16 mouse cellular contexts compared by ENCODE assay signal in the genomic region with DNA sequence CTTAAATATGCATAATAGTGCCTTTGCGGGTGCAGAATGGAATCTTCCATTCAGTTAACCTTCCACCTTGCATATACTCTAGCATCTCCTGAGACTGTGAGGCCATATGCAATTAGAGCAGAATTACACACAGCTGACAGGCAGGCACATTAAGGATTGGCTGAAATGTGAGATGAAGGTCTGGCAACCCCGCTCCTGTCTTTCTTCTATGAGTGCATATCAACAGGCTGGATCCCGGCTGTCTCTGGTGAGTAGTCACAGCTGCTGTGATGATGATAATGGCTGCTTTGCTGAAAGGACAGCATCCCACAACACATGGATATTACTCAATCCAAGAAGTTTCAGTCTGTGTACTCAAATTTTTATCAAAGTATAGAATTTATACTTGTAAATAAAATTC.
"Had no signal": no experiment of that assay in that cellular context is flagged by ENCODE, and none has a peak within 500 bp of the region (broad histone marks: within the 10 kb centered on the region; RNA-seq: fewer than 3 reads in every experiment).

No protein-coding gene starts in this region.

- H3K27me3 ChIP-seq: intestine, embryonic 15.5 days; liver, embryonic 15.5 days; megakaryocyte, embryonic 14.5 days; midbrain, embryonic 12.5 days; neural tube, embryonic 13.5 days had no signal

- DNase-seq: kidney, adult 18-20 months; right cerebral cortex, adult 18-20 months; right cerebral cortex, postnatal 25 days; thymus, adult 2 months; thymus, postnatal 25 days had no signal

- H3K27ac ChIP-seq: intestine, embryonic 15.5 days; left cerebral cortex, adult 2 months; limb, embryonic 10.5 days; liver, embryonic 15.5 days; macrophage; midbrain, embryonic 12.5 days; neural tube, embryonic 13.5 days had no signal

- H3K4me2 ChIP-seq: intestine, embryonic 15.5 days; liver, embryonic 11.5 days; liver, embryonic 15.5 days; midbrain, embryonic 12.5 days; neural tube, embryonic 13.5 days had no signal

- H3K4me3 ChIP-seq: intestine, embryonic 15.5 days; left cerebral cortex, adult 2 months; limb, embryonic 10.5 days; liver, embryonic 15.5 days; megakaryocyte, embryonic 14.5 days; midbrain, embryonic 12.5 days; neural tube, embryonic 13.5 days had no signal

- ATAC-seq: intestine, embryonic 15.5 days; lung, postnatal 0 days; midbrain, embryonic 16.5 days had no signal

- H3K9ac ChIP-seq: intestine, embryonic 15.5 days; liver, embryonic 15.5 days; midbrain, embryonic 12.5 days; neural tube, embryonic 13.5 days had no signal

- H3K4me1 ChIP-seq: intestine, embryonic 15.5 days; limb, embryonic 10.5 days; liver, embryonic 15.5 days; megakaryocyte, embryonic 14.5 days; midbrain, embryonic 12.5 days; neural tube, embryonic 13.5 days had no signal

- H3K9me3 ChIP-seq: intestine, embryonic 15.5 days; limb, embryonic 10.5 days; liver, embryonic 15.5 days; midbrain, embryonic 12.5 days; neural tube, embryonic 13.5 days had no signal

- H3K36me3 ChIP-seq: intestine, embryonic 15.5 days; limb, embryonic 10.5 days; liver, embryonic 15.5 days; midbrain, embryonic 12.5 days; neural tube, embryonic 13.5 days had no signal
